Mouse (Mus musculus): ENCODE measurements around the gene Hpse2. TPM values are rescaled to one million over a fixed set of nuclear protein-coding genes. Genes with fewer than 3 reads are reported as not detected.

Hpse2 gene
- polyA plus RNA-seq, 2 experiments: 0.01 TPM; not detected in 1

GRCm38 (mm10) chr19:42741884-42742283 is 646.3 kb downstream of the Hpse2 start:
- ATAC-seq (ENCODE audit: insufficient read depth): no peak
- no peak for TF ChIP-seq CTCF (IDR thresholded peaks at IDR 0.05; ENCODE audit: low read depth)
- no peak for TF ChIP-seq EP300 (IDR thresholded peaks at IDR 0.05; ENCODE audit: low read depth)
- no peaks in the 10 kb centered on the region for H3K9me3 ChIP-seq (ENCODE audit: control insufficient read depth, low read length)
- no peak for DNase-seq (ENCODE audit: low read depth in 3 of 3, low spot score in 3 of 3)
- no peak overlapping the region for H3K9ac ChIP-seq (replicated peaks)
- H3K36me3 ChIP-seq (replicated peaks; ENCODE audit: control insufficient read depth, insufficient read depth, low read depth): no peaks in the 10 kb centered on the region
- no peak overlapping the region for H3K27ac ChIP-seq
- no peak overlapping the region for H3K4me3 ChIP-seq (ENCODE audit: insufficient read depth in 1 of 2, low read depth in 2 of 2, low read length in 2 of 2)
- H3K4me1 ChIP-seq (replicated peaks; ENCODE audit: control insufficient read depth in 2 of 2, insufficient read depth in 2 of 2, low read length in 1 of 2): peaks cover 14 to 42% of the 10 kb centered on the region in 2 experiments
- H3K27me3 ChIP-seq (ENCODE audit: control insufficient read depth, insufficient read depth, low read length): no peaks in the 10 kb centered on the region
- 64% methylated on average over 14 of the region's 14 CpGs for WGBS (ENCODE audit: insufficient replicate concordance)
- no peak overlapping the region for H3K4me2 ChIP-seq (ENCODE audit: low read depth)

DNA sequence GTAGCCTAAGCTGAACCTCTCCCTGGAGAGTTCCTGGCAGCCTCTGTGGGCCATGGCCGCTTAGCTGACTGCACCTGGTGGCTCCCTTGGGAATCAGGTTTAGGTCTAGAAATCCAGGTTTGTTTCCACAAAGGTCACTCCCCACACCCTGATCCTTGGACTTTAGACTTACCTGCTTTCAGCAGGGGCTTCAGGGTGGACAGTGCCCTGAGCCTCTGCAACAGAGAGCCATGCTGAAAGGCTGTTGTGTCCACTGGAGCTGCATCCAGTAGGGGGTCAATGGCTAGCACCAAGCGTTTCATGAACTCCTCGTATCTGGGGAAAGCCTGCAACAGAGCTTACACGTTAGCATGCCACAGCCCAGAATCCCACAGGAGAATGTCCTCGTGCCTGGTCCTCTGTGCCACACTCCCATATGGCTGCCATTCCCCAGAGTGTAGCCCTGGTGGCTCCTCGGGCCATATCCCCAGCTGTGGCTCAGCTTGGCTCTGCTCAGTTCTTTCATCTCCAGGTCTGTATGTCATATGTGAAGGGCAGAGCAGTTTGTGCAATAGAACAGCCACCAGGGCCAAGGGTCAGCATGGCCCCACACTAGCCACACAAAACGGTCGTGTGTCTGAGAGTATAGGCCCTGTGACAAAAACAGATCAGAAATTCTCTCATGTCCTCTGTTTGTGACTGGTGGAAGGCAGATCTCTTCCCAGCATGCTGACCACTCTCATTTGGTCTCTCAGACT is 647.8 kb downstream of the Hpse2 start:
- ATAC-seq (ENCODE audit: insufficient read depth): no peak
- no peak overlapping the region for H3K4me2 ChIP-seq (ENCODE audit: low read depth)
- no peak overlapping the region for H3K9ac ChIP-seq (replicated peaks)

DNA sequence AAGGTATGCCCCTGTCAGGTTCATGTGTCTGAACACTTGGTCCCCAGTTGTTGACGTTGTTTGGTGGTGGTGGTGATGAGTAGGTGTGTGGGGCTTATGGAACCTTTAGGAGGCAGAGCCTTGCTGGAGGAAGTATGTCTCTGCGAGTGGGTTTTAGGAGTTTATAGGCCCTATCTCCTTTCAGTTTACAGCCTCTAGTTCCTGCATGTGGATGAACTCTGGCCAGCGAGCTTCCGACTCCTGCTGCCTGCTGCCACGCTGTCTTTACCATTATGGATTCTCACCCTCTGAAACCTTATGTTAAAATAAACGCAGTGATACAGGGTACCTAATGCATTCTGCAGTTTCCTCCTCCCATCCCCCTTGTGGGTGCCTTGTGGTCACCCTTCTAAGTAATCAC is 648.4 kb downstream of the Hpse2 start:
- Histone ChIP-seq H3K9me3 (ENCODE audit: control insufficient read depth, low read length) (no peaks in the 10 kb centered on the region), H3K27ac (no peak overlapping the region), H3K4me2 (ENCODE audit: low read depth) (no peak overlapping the region), H3K27me3 (ENCODE audit: control insufficient read depth, insufficient read depth, low read length) (no peaks in the 10 kb centered on the region), H3K4me1 (replicated peaks; ENCODE audit: control insufficient read depth in 2 of 2, insufficient read depth in 2 of 2, low read length in 1 of 2) (peaks cover 4 to 26% of the 10 kb centered on the region in 2 experiments; a peak in 2 of 4 replicates), H3K36me3 (replicated peaks; ENCODE audit: control insufficient read depth, insufficient read depth, low read depth) (no peaks in the 10 kb centered on the region), H3K9ac (replicated peaks) (no peak overlapping the region), H3K4me3 (ENCODE audit: insufficient read depth in 1 of 2, low read depth in 2 of 2, low read length in 2 of 2) (no peak overlapping the region)
- ATAC-seq (ENCODE audit: insufficient read depth): no peak
- WGBS (ENCODE audit: insufficient replicate concordance): 55% methylated on average over 6 of the region's 6 CpGs
- no peak for DNase-seq (ENCODE audit: low read depth in 3 of 3, low spot score in 3 of 3)
- no peak for TF ChIP-seq CTCF (IDR thresholded peaks at IDR 0.05; ENCODE audit: low read depth)
- TF ChIP-seq EP300 (IDR thresholded peaks at IDR 0.05; ENCODE audit: low read depth): no peak

More for the DNA sequence above, 647.8 kb downstream of the Hpse2 start:
- H3K27me3 ChIP-seq (ENCODE audit: control insufficient read depth, insufficient read depth, low read length): no peaks in the 10 kb centered on the region
- no peak for TF ChIP-seq CTCF (IDR thresholded peaks at IDR 0.05; ENCODE audit: low read depth)
- TF ChIP-seq EP300 (IDR thresholded peaks at IDR 0.05; ENCODE audit: low read depth): no peak
- peaks cover 8 to 32% of the 10 kb centered on the region in 2 experiments for H3K4me1 ChIP-seq (replicated peaks; ENCODE audit: control insufficient read depth in 2 of 2, insufficient read depth in 2 of 2, low read length in 1 of 2)
- whole genome bisulfite sequencing (ENCODE audit: insufficient replicate concordance): 56% methylated on average over 8 of the region's 8 CpGs
- H3K36me3 ChIP-seq (replicated peaks; ENCODE audit: control insufficient read depth, insufficient read depth, low read depth): no peaks in the 10 kb centered on the region
- H3K4me3 ChIP-seq (ENCODE audit: insufficient read depth in 1 of 2, low read depth in 2 of 2, low read length in 2 of 2): no peak overlapping the region
- H3K9me3 ChIP-seq (ENCODE audit: control insufficient read depth, low read length): no peaks in the 10 kb centered on the region
- no peak overlapping the region for H3K27ac ChIP-seq
- no peak for DNase-seq (ENCODE audit: low read depth in 3 of 3, low spot score in 3 of 3)

- Histone ChIP-seq H3K9me3 (ENCODE audit: control insufficient read depth, low read length) (no peaks in the 10 kb centered on the region), H3K4me3 (ENCODE audit: insufficient read depth in 1 of 2, low read depth in 2 of 2, low read length in 2 of 2) (no peak overlapping the region), H3K27me3 (ENCODE audit: control insufficient read depth, insufficient read depth, low read length) (no peaks in the 10 kb centered on the region), H3K36me3 (replicated peaks; ENCODE audit: control insufficient read depth, insufficient read depth, low read depth) (no peaks in the 10 kb centered on the region), H3K27ac (no peak overlapping the region), H3K4me2 (ENCODE audit: low read depth) (no peak overlapping the region), H3K9ac (replicated peaks) (no peak overlapping the region), H3K4me1 (replicated peaks; ENCODE audit: control insufficient read depth in 2 of 2, insufficient read depth in 2 of 2, low read length in 1 of 2) (peaks cover 0 to 12% of the 10 kb centered on the region in 2 experiments; a peak in 2 of 4 replicates)
- DNase-seq (ENCODE audit: low read depth in 3 of 3, low spot score in 3 of 3): no peak
- ATAC-seq (ENCODE audit: insufficient read depth): no peak
- 47% methylated on average over 9 of the region's 9 CpGs for WGBS (ENCODE audit: insufficient replicate concordance)
- TF ChIP-seq EP300 (IDR thresholded peaks at IDR 0.05; ENCODE audit: low read depth): no peak
- TF ChIP-seq CTCF (IDR thresholded peaks at IDR 0.05; ENCODE audit: low read depth): no peak
These were observed 650.4 kb downstream of the Hpse2 start for GRCm38 (mm10) chr19:42737753-42738152.

Other genes starting within 250 kb of the Hpse2 start
- 0.08 and 0.10 TPM in 2 replicates for gene Cnnm1, start 52.1 kb upstream of the Hpse2 start, polyA plus RNA-seq (2012; rRNA removed)
- 0.08 and 0.17 TPM in 2 replicates for gene Cnnm1, start 52.1 kb upstream of the Hpse2 start, polyA plus RNA-seq (2014; fragmentation: Nextera tagmentation; extraction: Ambion mirVana)
- gene Got1, start 136.2 kb upstream of the Hpse2 start, polyA plus RNA-seq (2012; rRNA removed): 9.0 and 10.8 TPM in 2 replicates
- 11.6 and 11.7 TPM in 2 replicates for gene Got1, start 136.2 kb upstream of the Hpse2 start, polyA plus RNA-seq (2014; fragmentation: Nextera tagmentation; extraction: Ambion mirVana)
- 0.07 and 0.11 TPM in 2 replicates for gene Nkx2-3, start 224.0 kb upstream of the Hpse2 start, polyA plus RNA-seq (2012; rRNA removed)
- gene Nkx2-3, start 224.0 kb upstream of the Hpse2 start, polyA plus RNA-seq (2014; fragmentation: Nextera tagmentation; extraction: Ambion mirVana): 0.06 and 0.13 TPM in 2 replicates

Measured in liver, embryonic 14.5 days (tissue).